Mouse (Mus musculus) colon, adult 2 months (tissue): ENCODE data around the gene Ifrd2. TPM values are rescaled to one million over a fixed set of nuclear protein-coding genes. Genes with fewer than 3 reads are reported as not detected.

ENCODE experiments used
- polyA plus RNA-seq: library from polyadenylated mRNA; depleted of rRNA; stranded (reverse); fragments of >200 nt; gene quantifications from 2 replicates; pipeline ENCODE4 v1.2.3, GENCODE M21; 2012; rRNA removed

Ifrd2 gene
- polyA plus RNA-seq: 62.5 and 65.0 TPM in 2 replicates

GRCm38 (mm10) chr9:107586974-107587832 lies at the start of gene Ifrd2:
Gene Ifrd2 (plus strand): TSS chr9:107587642.

GRCm38 (mm10) chr9:107541474-107542351 lies 45.7 kb upstream of the Ifrd2 start, which contains the start of the genes Cyb561d2 and Nprl2:
Gene Cyb561d2 (minus strand): TSS chr9:107542193.
Gene Nprl2 (plus strand): TSS chr9:107542226.

GRCm38 (mm10) chr9:107547026-107547425 lies 40.4 kb upstream of the Ifrd2 start, which contains the start of gene Zmynd10:
Gene Zmynd10 (plus strand): TSS chr9:107547298.

GRCm38 (mm10) chr9:107551117-107551889 lies 36.1 kb upstream of the Ifrd2 start, which contains the start of gene Rassf1:
Gene Rassf1 (plus strand): TSS chr9:107551555.

GRCm38 (mm10) chr9:107563029-107563581 lies 24.3 kb upstream of the Ifrd2 start, which contains the start of gene Tusc2:
Gene Tusc2 (plus strand): TSS chr9:107563255.

GRCm38 (mm10) chr9:107567702-107568319 lies 19.6 kb upstream of the Ifrd2 start, which contains the start of gene Hyal2:
Gene Hyal2 (plus strand): TSS chr9:107567945.

GRCm38 (mm10) chr9:107576357-107577107 lies 10.9 kb upstream of the Ifrd2 start, which contains the start of gene Hyal1:
Gene Hyal1 (plus strand): TSS chr9:107576927.

GRCm38 (mm10) chr9:107578587-107578986 lies 8.9 kb upstream of the Ifrd2 start, which contains the start of gene Naa80:
Gene Naa80 (plus strand): TSS chr9:107578887.

GRCm38 (mm10) chr9:107580501-107581317 lies 6.7 kb upstream of the Ifrd2 start, which contains the start of gene Hyal3:
Gene Hyal3 (plus strand): TSS chr9:107580818.

GRCm38 (mm10) chr9:107608741-107609432 lies 21.4 kb downstream of the Ifrd2 start, which contains the start of gene Sema3b:
Gene Sema3b (minus strand): TSS chr9:107609229.

GRCm38 (mm10) chr9:107635279-107636028 lies 48.0 kb downstream of the Ifrd2 start, which contains the start of gene Gnai2:
Gene Gnai2 (minus strand): TSS chr9:107635367.

Other genes with a start within 250 kb of the Ifrd2 start
- 18.1 and 18.8 TPM in 2 replicates for gene Hemk1, start 249.3 kb upstream of the Ifrd2 start, polyA plus RNA-seq
- gene 6430571L13Rik, start 247.0 kb upstream of the Ifrd2 start, polyA plus RNA-seq: 0.26 and 0.27 TPM in 2 replicates
- 20.0 and 33.9 TPM in 2 replicates for gene Cacna2d2, start 188.0 kb upstream of the Ifrd2 start, polyA plus RNA-seq
- gene Tmem115, start 53.7 kb upstream of the Ifrd2 start, polyA plus RNA-seq: 73.8 and 95.5 TPM in 2 replicates
- 37.4 and 58.8 TPM in 2 replicates for gene Cyb561d2, start 45.4 kb upstream of the Ifrd2 start, polyA plus RNA-seq
- 26.5 and 29.3 TPM in 2 replicates for gene Nprl2, start 45.4 kb upstream of the Ifrd2 start, polyA plus RNA-seq
- gene Zmynd10, start 40.3 kb upstream of the Ifrd2 start, polyA plus RNA-seq: 0.41 and 0.65 TPM in 2 replicates
- gene Rassf1, start 36.1 kb upstream of the Ifrd2 start, polyA plus RNA-seq: 27.3 and 28.5 TPM in 2 replicates
- 78.3 and 101 TPM in 2 replicates for gene Tusc2, start 24.4 kb upstream of the Ifrd2 start, polyA plus RNA-seq
- gene Hyal2, start 19.7 kb upstream of the Ifrd2 start, polyA plus RNA-seq: 91.7 and 94.5 TPM in 2 replicates
- gene Hyal1, start 10.7 kb upstream of the Ifrd2 start, polyA plus RNA-seq: 4.4 and 5.2 TPM in 2 replicates
- gene Naa80, start 8.8 kb upstream of the Ifrd2 start, polyA plus RNA-seq: 53.5 and 65.8 TPM in 2 replicates
- 0.96 and 0.98 TPM in 2 replicates for gene Hyal3, start 6.8 kb upstream of the Ifrd2 start, polyA plus RNA-seq
- 93.4 and 98.5 TPM in 2 replicates for gene Sema3b, start 21.6 kb downstream of the Ifrd2 start, polyA plus RNA-seq
- gene Gnai2, start 47.7 kb downstream of the Ifrd2 start, polyA plus RNA-seq: 562 and 599 TPM in 2 replicates
- gene Slc38a3, start 81.9 kb downstream of the Ifrd2 start, polyA plus RNA-seq: 0.81 and 7.5 TPM in 2 replicates
- 0.14 TPM in 1 of 2 replicates, not detected in the other for gene Gnat1, start 92.1 kb downstream of the Ifrd2 start, polyA plus RNA-seq
- gene Sema3f, start 122.8 kb downstream of the Ifrd2 start, polyA plus RNA-seq: 76.2 and 89.6 TPM in 2 replicates
- gene Rbm5, start 183.4 kb downstream of the Ifrd2 start, polyA plus RNA-seq: 40.9 and 42.4 TPM in 2 replicates